In genomic region chr12:71796517-71796916, GRCm38 (mm10) we compare ENCODE assay signal across 9 mouse cellular contexts. TPM values are rescaled to one million over a fixed set of nuclear protein-coding genes. Genes with fewer than 3 reads are reported as not detected.
A peak's percentile ranks its signal among the peaks of the same experiment; 100 is the strongest.
DNase-seq lines count a peak whose midpoint lies in the region; ATAC-seq and TF ChIP-seq lines count a peak whose summit lies in the region.
"Had no signal": no experiment of that assay in that cellular context is flagged by ENCODE, and none has a peak within 500 bp of the region (broad histone marks: within the 10 kb centered on the region; RNA-seq: fewer than 3 reads in every experiment).

No protein-coding gene starts in this region.

- H3K9ac ChIP-seq in hindbrain, embryonic 13.5 days, result peak overlapping the region; percentile 49; the same call in 1 of the 2 replicates
- no peak overlapping the region for H3K9ac ChIP-seq in kidney, embryonic 14.5 days (ENCODE audit: low read depth, low read length)

- 11% methylated on average over 7 of the region's 7 CpGs for WGBS in hindbrain, embryonic 13.5 days
- 11% methylated on average over 7 of the region's 7 CpGs for WGBS in hindbrain, embryonic 10.5 days
- WGBS in kidney, embryonic 14.5 days, result 5% methylated on average over 7 of the region's 7 CpGs
- WGBS in lung, adult 2 months, result 11% methylated on average over 7 of the region's 7 CpGs

- no peak for TF ChIP-seq CTCF in lung, adult 2 months (IDR thresholded peaks at IDR 0.05; ENCODE audit: insufficient read depth, low read length)

- DNase-seq in hindbrain, embryonic 10.5 days (ENCODE audit: low spot score), result no peak
- DNase-seq in thymus, postnatal 25 days, result peak; percentile 3
- DNase-seq in thymus, adult 18-20 months, result no peak
- peak; percentile 29 for DNase-seq in right cerebral cortex, postnatal 4 days
- no peak for DNase-seq in lung, postnatal 4 days
- no peak for DNase-seq in lung, adult 2 months
- DNase-seq: layer of hippocampus, adult 9-11 months had no signal

- no peaks in the 10 kb centered on the region for H3K27me3 ChIP-seq in hindbrain, embryonic 13.5 days
- no peaks in the 10 kb centered on the region for H3K27me3 ChIP-seq in hindbrain, embryonic 10.5 days (ENCODE audit: insufficient read depth, poor library complexity, severe bottlenecking)
- H3K27me3 ChIP-seq in kidney, embryonic 14.5 days (ENCODE audit: control insufficient read depth, insufficient read depth, low read length), result no peaks in the 10 kb centered on the region

- H3K36me3 ChIP-seq in hindbrain, embryonic 13.5 days, result no peaks in the 10 kb centered on the region
- H3K36me3 ChIP-seq in hindbrain, embryonic 10.5 days, result no peaks in the 10 kb centered on the region
- H3K36me3 ChIP-seq in kidney, embryonic 14.5 days (ENCODE audit: control insufficient read depth, insufficient read depth, low read length), result no peaks in the 10 kb centered on the region

- H3K27ac ChIP-seq in hindbrain, embryonic 13.5 days, result no peak overlapping the region
- H3K27ac ChIP-seq in hindbrain, embryonic 10.5 days, result no peak overlapping the region
- peak overlapping the region; percentile 27; the same call in 1 of the 2 replicates for H3K27ac ChIP-seq in kidney, embryonic 14.5 days (ENCODE audit: low read depth, low read length)

- no peaks in the 10 kb centered on the region for H3K9me3 ChIP-seq in hindbrain, embryonic 13.5 days
- no peaks in the 10 kb centered on the region for H3K9me3 ChIP-seq in hindbrain, embryonic 10.5 days
- no peaks in the 10 kb centered on the region for H3K9me3 ChIP-seq in kidney, embryonic 14.5 days (ENCODE audit: control insufficient read depth, low read length)

- peaks cover 8% of the 10 kb centered on the region for H3K4me1 ChIP-seq in hindbrain, embryonic 13.5 days (replicated peaks)
- H3K4me1 ChIP-seq in hindbrain, embryonic 10.5 days (replicated peaks), result peaks cover 18% of the 10 kb centered on the region
- H3K4me1 ChIP-seq in kidney, embryonic 14.5 days (ENCODE audit: control insufficient read depth, insufficient read depth, low read length), result peaks cover 4% of the 10 kb centered on the region
- H3K4me1 ChIP-seq in lung, adult 2 months (ENCODE audit: control insufficient read depth, insufficient read depth, low read length), result no peaks in the 10 kb centered on the region; the same call in 1 of the 2 replicates

- TF ChIP-seq POLR2A in lung, adult 2 months (IDR thresholded peaks at IDR 0.05; ENCODE audit: borderline replicate concordance, extremely low read depth, low read depth, low read length), result no peak

- no peak overlapping the region for H3K4me3 ChIP-seq in hindbrain, embryonic 13.5 days
- H3K4me3 ChIP-seq in hindbrain, embryonic 10.5 days, result no peak overlapping the region
- H3K4me3 ChIP-seq in kidney, embryonic 14.5 days (ENCODE audit: low read length), result no peak overlapping the region
- H3K4me3 ChIP-seq in lung, adult 2 months (replicated peaks; ENCODE audit: extremely low read depth, low read depth, low read length), result no peak overlapping the region

- no peak for ATAC-seq in hindbrain, embryonic 13.5 days (ENCODE audit: low FRiP score)
- ATAC-seq in kidney, embryonic 14.5 days (ENCODE audit: low FRiP score, low TSS enrichment), result peak; percentile 56; the same call in 1 of the 2 replicates

- no peak overlapping the region for H3K4me2 ChIP-seq in hindbrain, embryonic 13.5 days
- peak overlapping the region; percentile 17; the same call in 1 of the 2 replicates for H3K4me2 ChIP-seq in kidney, embryonic 14.5 days (replicated peaks; ENCODE audit: low read depth, low read length)

RNA-seq across cellular contexts. Expression of gene Daam1, which starts 34.4 kb away (rescaled TPM):
- 25.0 and 27.4 TPM in 2 replicates for polyA plus RNA-seq in hindbrain, embryonic 13.5 days (2015; fragmentation: Nextera tagmentation; extraction: Ambion mirVana)
- 8.4 and 11.6 TPM in 2 replicates for polyA plus RNA-seq in hindbrain, embryonic 10.5 days (2016; fragmentation: Nextera tagmentation; extraction: Ambion mirVana)
- 7.4 and 13.0 TPM in 2 replicates for polyA plus RNA-seq in kidney, embryonic 14.5 days (2014; fragmentation: Nextera tagmentation; extraction: Ambion mirVana)
- polyA plus RNA-seq in lung, adult 2 months (2012; rRNA removed), result 9.4 and 15.2 TPM in 2 replicates

Comparison
In these comparisons a context has a peak if more than half of its experiments do, and no peak if none do; other contexts are left out.
1. DNase-seq: peak in thymus, postnatal 25 days (single experiment) and right cerebral cortex, postnatal 4 days (single experiment); none in hindbrain, embryonic 10.5 days (single experiment), thymus, adult 18-20 months (0 of 2), lung, postnatal 4 days (0 of 2) and lung, adult 2 months (single experiment).